Mouse (Mus musculus) midbrain, postnatal 0 days (tissue): ENCODE data around the gene Tbc1d10b. TPM values are rescaled to one million over a fixed set of nuclear protein-coding genes. Genes with fewer than 3 reads are reported as not detected.
"Not testable (repeated sequence)": the region's sequence is repeated elsewhere in the genome, so short reads cannot be mapped to it uniquely, and the experiment has no call there.

ENCODE experiments used
- ATAC-seq: fragments of 200-750 bp; cut with Nextera tagmentation; 2 replicates; pipeline ENCODE4 v1.8.0; 2017; ENCODE audit warnings: moderate number of reproducible peaks, mild to moderate bottlenecking, moderate TSS enrichment, moderate library complexity; ENCODE audit not compliant: low FRiP score
- DNase-seq: peaks from one replicate; pipeline ENCODE4 v3.0.0-alpha.2; 2015; ENCODE audit warnings: low spot score
- H3K27ac ChIP-seq: fragments of 300-500 bp; sonication (generic); 2 replicates; pipeline ENCODE4 v1.5.1; 2014; ENCODE audit warnings: low read depth, mild to moderate bottlenecking, low read length, mixed read lengths
- H3K27me3 ChIP-seq: fragments of 300-500 bp; sonication (generic); 2 replicates; pipeline ENCODE4 v1.6.1; 2014; ENCODE audit warnings: low read length, control low read depth, mixed read lengths; ENCODE audit not compliant: insufficient read depth
- H3K36me3 ChIP-seq: fragments of 300-500 bp; sonication (generic); 2 replicates; pipeline ENCODE4 v1.6.1; 2014; ENCODE audit warnings: low read length, control low read depth, mixed read lengths; ENCODE audit not compliant: insufficient read depth
- H3K4me1 ChIP-seq: fragments of 300-500 bp; sonication (generic); 2 replicates; pipeline ENCODE4 v1.6.1; 2014; ENCODE audit warnings: mild to moderate bottlenecking, control low read depth, antibody characterized with exemption, low read length, mixed read lengths; ENCODE audit not compliant: insufficient read depth
- H3K4me2 ChIP-seq: fragments of 300-500 bp; sonication (generic); 2 replicates; pipeline ENCODE4 v1.6.1; 2014; ENCODE audit warnings: low read depth, mild to moderate bottlenecking, low read length, mixed read lengths; ENCODE audit not compliant: poor library complexity, severe bottlenecking
- H3K4me3 ChIP-seq: fragments of 300-500 bp; sonication (generic); 2 replicates; pipeline ENCODE4 v1.5.1; 2014; ENCODE audit warnings: low read depth, mild to moderate bottlenecking, low read length, moderate library complexity
- H3K9ac ChIP-seq: fragments of 300-500 bp; sonication (generic); replicated peaks from 2 replicates; pipeline ENCODE4 v1.6.1; 2014; ENCODE audit warnings: mild to moderate bottlenecking, low read length, moderate library complexity, mixed read lengths; ENCODE audit not compliant: poor library complexity, severe bottlenecking
- H3K9me3 ChIP-seq: fragments of 300-500 bp; sonication (generic); 2 replicates; pipeline ENCODE4 v1.6.1; 2016; ENCODE audit warnings: low read length, control low read depth
- CTCF ChIP-seq: IDR thresholded peaks from 2 replicates; pipeline ENCODE4 v1.5.1; 2016; ENCODE audit warnings: antibody characterized with exemption, mild to moderate bottlenecking
- WGBS: fragments of 180-500 bp; shearing (Covaris S2); extraction: QIAGEN DNeasy Blood & Tissue Kit; methylation state at CpG from one replicate; pipeline ENCODE4 v1.1.7; 2014; 5-methylcytosine and 5-hydroxymethylcytosine counted together
- polyA plus RNA-seq: library from polyadenylated mRNA; unstranded; fragments of >200 nt; fragmentation: Nextera tagmentation; extraction: Ambion mirVana; gene quantifications from 2 replicates; pipeline ENCODE4 v1.2.1, GENCODE M21; 2015
- total RNA-seq: library from RNA; depleted of rRNA; stranded (reverse); fragments of >200 nt; gene quantifications from 2 replicates; pipeline ENCODE4 v1.2.3, GENCODE M21; 2014

Tbc1d10b gene
- total and polyA plus RNA-seq, 2 experiments from 2014 or later, result 28.7 to 72.3 TPM

GRCm38 (mm10) chr7:127252414-127252813 lies 44.1 kb upstream of the Tbc1d10b start:
- peaks cover 16% of the 10 kb centered on the region for H3K36me3 ChIP-seq
- no peaks in the 10 kb centered on the region for H3K9me3 ChIP-seq
- 0 out of 2 replicates have a peak overlapping the region, but pooled peaks have one; percentile 12 for H3K27ac ChIP-seq
- H3K4me3 ChIP-seq, result no peak overlapping the region
- 88% methylated on average over 2 of the region's 2 CpGs for WGBS
- no peak overlapping the region for H3K4me2 ChIP-seq
- no peaks in the 10 kb centered on the region for H3K27me3 ChIP-seq
- TF ChIP-seq CTCF, result peak; percentile 71
- H3K4me1 ChIP-seq, result no peaks in the 10 kb centered on the region
- H3K9ac ChIP-seq, result no peak overlapping the region
- DNase-seq, result peak; percentile 40
- ATAC-seq, result no peak

GRCm38 (mm10) chr7:127250511-127250910 lies 42.2 kb upstream of the Tbc1d10b start:
- H3K9me3 ChIP-seq, H3K4me3 ChIP-seq, H3K27ac ChIP-seq, H3K27me3 ChIP-seq, H3K4me2 ChIP-seq, H3K4me1 ChIP-seq, DNase-seq, ATAC-seq, H3K9ac ChIP-seq: not testable (repeated sequence)
- peaks cover 13% of the 10 kb centered on the region for H3K36me3 ChIP-seq
- WGBS, result 93% methylated on average over 8 of the region's 8 CpGs

GRCm38 (mm10) chr7:127244658-127245510 lies 36.6 kb upstream of the Tbc1d10b start:
- DNase-seq, result peak; percentile 36
- H3K4me2 ChIP-seq, result peak overlapping the region; percentile 86
- H3K36me3 ChIP-seq, result peaks cover 6% of the 10 kb centered on the region
- peaks cover 6% of the 10 kb centered on the region for H3K4me1 ChIP-seq
- H3K9me3 ChIP-seq, result no peaks in the 10 kb centered on the region
- H3K4me3 ChIP-seq, result peak overlapping the region; percentile 92
- no peaks in the 10 kb centered on the region for H3K27me3 ChIP-seq
- 12% methylated on average over 28 of the region's 33 CpGs for WGBS
- peak overlapping the region; percentile 80 for H3K27ac ChIP-seq
- TF ChIP-seq CTCF, result no peak
- peak overlapping the region; percentile 93 for H3K9ac ChIP-seq
- ATAC-seq, result peak; percentile 77

- peak; percentile 94 for ATAC-seq
- Histone ChIP-seq H3K27me3 (no peaks in the 10 kb centered on the region), H3K9ac (peak within 1 kb of the TSS; percentile 93), H3K36me3 (no peaks in the 10 kb centered on the region), H3K27ac (peak within 1 kb of the TSS; percentile 80), H3K4me3 (peak within 1 kb of the TSS; percentile 92), H3K9me3 (no peaks in the 10 kb centered on the region), H3K4me2 (peak within 1 kb of the TSS; percentile 86), H3K4me1 (peaks cover 6% of the 10 kb centered on the region)
- WGBS, result 1% methylated on average over 51 of the region's 56 CpGs
- peak; percentile 32 for TF ChIP-seq CTCF
- DNase-seq, result peak; percentile 97
Observed at GRCm38 (mm10) chr7:127243870-127244657, 35.8 kb upstream of the Tbc1d10b start, which contains the start of gene Zfp771. Zfp771 (plus strand) TSS chr7:127244274.

GRCm38 (mm10) chr7:127243361-127243867 lies 35.1 kb upstream of the Tbc1d10b start:
- ATAC-seq, result no peak

More at GRCm38 (mm10) chr7:127243361-127243867, 35.1 kb upstream of the Tbc1d10b start:
- 42% methylated on average over 2 of the region's 2 CpGs for WGBS
- DNase-seq, result no peak
- H3K4me1 ChIP-seq, result peaks cover 6% of the 10 kb centered on the region
- peak overlapping the region; percentile 92 for H3K4me3 ChIP-seq
- no peaks in the 10 kb centered on the region for H3K9me3 ChIP-seq
- H3K27me3 ChIP-seq, result no peaks in the 10 kb centered on the region
- peak overlapping the region; percentile 80; the same call in 1 of the 2 replicates for H3K27ac ChIP-seq
- peak overlapping the region; percentile 93 for H3K9ac ChIP-seq
- no peaks in the 10 kb centered on the region for H3K36me3 ChIP-seq
- TF ChIP-seq CTCF, result no peak
- H3K4me2 ChIP-seq, result peak overlapping the region; percentile 86
